Mouse (Mus musculus) myocyte (in vitro differentiated cells): ENCODE data around the gene Soat1.

ENCODE experiments used
- CEBPB ChIP-seq: IDR thresholded peaks from 2 replicates; pipeline ENCODE4 v1.6.1; 2011; ENCODE audit warnings: mild to moderate bottlenecking, moderate library complexity; ENCODE audit not compliant: poor library complexity, insufficient read depth, severe bottlenecking
- E2F4 ChIP-seq: IDR thresholded peaks from one replicate; pipeline ENCODE4 v1.6.1; 2011; ENCODE audit warnings: mild to moderate bottlenecking, control low read depth, moderate library complexity; ENCODE audit not compliant: insufficient read depth
- MAX ChIP-seq: IDR thresholded peaks from one replicate; pipeline ENCODE4 v1.6.1; 2011; ENCODE audit warnings: low read depth, mild to moderate bottlenecking, control low read depth
- MYOD1 ChIP-seq, 3 experiments: IDR thresholded peaks; one replicate each; pipeline ENCODE4 v1.6.1; 2011; ENCODE audit warnings: control low read depth in 2 of 3, low read depth in 2 of 3, mild to moderate bottlenecking in 2 of 3, moderate library complexity in 1 of 3; ENCODE audit not compliant: insufficient read length in 2 of 3, control insufficient read depth in 1 of 3
- MYOG ChIP-seq, 3 experiments: IDR thresholded peaks; one replicate each; pipeline ENCODE4 v1.6.1; 2011; ENCODE audit warnings: control low read depth in 2 of 3, low read depth in 2 of 3, mild to moderate bottlenecking in 2 of 3; ENCODE audit not compliant: insufficient read length in 2 of 3, control insufficient read depth in 1 of 3, insufficient read depth in 1 of 3
- POLR2A ChIP-seq: IDR thresholded peaks from one replicate; pipeline ENCODE4 v1.6.1; 2011; ENCODE audit warnings: low read depth, mild to moderate bottlenecking, control low read depth, moderate library complexity; ENCODE audit not compliant: insufficient read length
- POLR2AphosphoS2 ChIP-seq: IDR thresholded peaks from one replicate; pipeline ENCODE4 v1.6.1; 2011; ENCODE audit warnings: low read depth, control low read depth; ENCODE audit not compliant: insufficient read length
- REST ChIP-seq: IDR thresholded peaks from one replicate; pipeline ENCODE4 v1.6.1; 2011; ENCODE audit warnings: mild to moderate bottlenecking, control low read depth, moderate library complexity; ENCODE audit not compliant: insufficient read depth, insufficient read length
- SRF ChIP-seq: IDR thresholded peaks from one replicate; pipeline ENCODE4 v1.6.1; 2011; ENCODE audit warnings: low read depth; ENCODE audit not compliant: control insufficient read depth, insufficient read length
- TCF12 ChIP-seq: IDR thresholded peaks from one replicate; pipeline ENCODE4 v1.6.1; 2011; ENCODE audit warnings: mild to moderate bottlenecking, control low read depth; ENCODE audit not compliant: poor library complexity, insufficient read depth, severe bottlenecking
- TCF3 ChIP-seq: IDR thresholded peaks from one replicate; pipeline ENCODE4 v1.6.1; 2011; ENCODE audit warnings: low read depth, control low read depth; ENCODE audit not compliant: insufficient read length
- USF1 ChIP-seq: IDR thresholded peaks from one replicate; pipeline ENCODE4 v1.6.1; 2011; ENCODE audit warnings: low read depth, mild to moderate bottlenecking, control low read depth, moderate library complexity

DNA sequence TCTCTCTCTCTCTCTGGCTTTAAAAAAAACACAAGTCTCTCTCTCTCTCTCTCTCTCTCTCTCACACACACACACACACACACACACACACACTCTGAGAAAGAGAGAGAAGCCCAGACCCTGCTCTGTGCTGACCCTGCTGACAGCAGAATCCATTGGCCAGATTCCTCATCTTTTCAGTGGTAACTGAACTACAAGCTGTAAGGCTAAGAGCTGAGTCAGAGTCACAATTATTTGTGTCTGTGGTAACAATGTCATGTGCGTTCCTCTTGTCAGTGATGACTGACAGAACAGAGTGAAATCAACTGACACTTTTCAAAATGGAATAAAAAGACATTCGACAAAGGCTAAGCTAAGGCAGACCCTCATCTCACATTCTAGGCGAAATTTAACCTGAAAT lies 5.6 kb downstream of the Soat1 start:
- TF ChIP-seq POLR2A (no peak), CEBPB (no peak), MYOD1 (IDR thresholded peaks at IDR 0.05; ENCODE audit: control insufficient read depth in 1 of 3, insufficient read length in 2 of 3, low read depth in 2 of 3) (no peak), TCF12 (no peak), MAX (no peak), USF1 (no peak), POLR2AphosphoS2 (no peak), TCF3 (no peak), MYOG (IDR thresholded peaks at IDR 0.05; ENCODE audit: control insufficient read depth in 1 of 3, insufficient read depth in 1 of 3, insufficient read length in 2 of 3, low read depth in 2 of 3) (no peak), SRF (no peak), E2F4 (no peak), REST (no peak)
